Mouse (Mus musculus) myocyte (in vitro differentiated cells): ENCODE measurements around the gene Cdhr4.

ENCODE experiments used
- CEBPB ChIP-seq: IDR thresholded peaks from 2 replicates; pipeline ENCODE4 v1.6.1; 2011; ENCODE audit warnings: mild to moderate bottlenecking, moderate library complexity; ENCODE audit not compliant: poor library complexity, insufficient read depth, severe bottlenecking
- E2F4 ChIP-seq: IDR thresholded peaks from one replicate; pipeline ENCODE4 v1.6.1; 2011; ENCODE audit warnings: mild to moderate bottlenecking, control low read depth, moderate library complexity; ENCODE audit not compliant: insufficient read depth
- MAX ChIP-seq: IDR thresholded peaks from one replicate; pipeline ENCODE4 v1.6.1; 2011; ENCODE audit warnings: low read depth, mild to moderate bottlenecking, control low read depth
- MYOD1 ChIP-seq, 3 experiments: IDR thresholded peaks; one replicate each; pipeline ENCODE4 v1.6.1; 2011; ENCODE audit warnings: control low read depth in 2 of 3, low read depth in 2 of 3, mild to moderate bottlenecking in 2 of 3, moderate library complexity in 1 of 3; ENCODE audit not compliant: insufficient read length in 2 of 3, control insufficient read depth in 1 of 3
- POLR2A ChIP-seq: IDR thresholded peaks from one replicate; pipeline ENCODE4 v1.6.1; 2011; ENCODE audit warnings: low read depth, mild to moderate bottlenecking, control low read depth, moderate library complexity; ENCODE audit not compliant: insufficient read length
- POLR2AphosphoS2 ChIP-seq: IDR thresholded peaks from one replicate; pipeline ENCODE4 v1.6.1; 2011; ENCODE audit warnings: low read depth, control low read depth; ENCODE audit not compliant: insufficient read length
- REST ChIP-seq: IDR thresholded peaks from one replicate; pipeline ENCODE4 v1.6.1; 2011; ENCODE audit warnings: mild to moderate bottlenecking, control low read depth, moderate library complexity; ENCODE audit not compliant: insufficient read depth, insufficient read length
- SRF ChIP-seq: IDR thresholded peaks from one replicate; pipeline ENCODE4 v1.6.1; 2011; ENCODE audit warnings: low read depth; ENCODE audit not compliant: control insufficient read depth, insufficient read length
- TCF3 ChIP-seq: IDR thresholded peaks from one replicate; pipeline ENCODE4 v1.6.1; 2011; ENCODE audit warnings: low read depth, control low read depth; ENCODE audit not compliant: insufficient read length

GRCm38 (mm10) chr9:107966676-107967075 is 25.6 kb upstream of the Cdhr4 start:
- no peak for TF ChIP-seq POLR2AphosphoS2
- no peak for TF ChIP-seq POLR2A
- TF ChIP-seq TCF3, result no peak
- no peak for TF ChIP-seq CEBPB
- no peak for TF ChIP-seq REST
- no peak for TF ChIP-seq SRF
- no peak for TF ChIP-seq E2F4
- no peak for TF ChIP-seq MYOD1 (IDR thresholded peaks at IDR 0.05; ENCODE audit: control insufficient read depth in 1 of 3, insufficient read length in 2 of 3, low read depth in 2 of 3)
- no peak for TF ChIP-seq MAX
